Mouse (Mus musculus) brain, embryonic 18.5 days (tissue): Measurements from ENCODE around the gene Mif.
"Not testable (repeated sequence)": the region's sequence is repeated elsewhere in the genome, so short reads cannot be mapped to it uniquely, and the experiment has no call there.

Source experiments
- DNase-seq: peaks from one replicate; pipeline ENCODE4 v3.0.0-alpha.2; 2012; ENCODE audit warnings: low read depth, low spot score

Gene Mif

DNA sequence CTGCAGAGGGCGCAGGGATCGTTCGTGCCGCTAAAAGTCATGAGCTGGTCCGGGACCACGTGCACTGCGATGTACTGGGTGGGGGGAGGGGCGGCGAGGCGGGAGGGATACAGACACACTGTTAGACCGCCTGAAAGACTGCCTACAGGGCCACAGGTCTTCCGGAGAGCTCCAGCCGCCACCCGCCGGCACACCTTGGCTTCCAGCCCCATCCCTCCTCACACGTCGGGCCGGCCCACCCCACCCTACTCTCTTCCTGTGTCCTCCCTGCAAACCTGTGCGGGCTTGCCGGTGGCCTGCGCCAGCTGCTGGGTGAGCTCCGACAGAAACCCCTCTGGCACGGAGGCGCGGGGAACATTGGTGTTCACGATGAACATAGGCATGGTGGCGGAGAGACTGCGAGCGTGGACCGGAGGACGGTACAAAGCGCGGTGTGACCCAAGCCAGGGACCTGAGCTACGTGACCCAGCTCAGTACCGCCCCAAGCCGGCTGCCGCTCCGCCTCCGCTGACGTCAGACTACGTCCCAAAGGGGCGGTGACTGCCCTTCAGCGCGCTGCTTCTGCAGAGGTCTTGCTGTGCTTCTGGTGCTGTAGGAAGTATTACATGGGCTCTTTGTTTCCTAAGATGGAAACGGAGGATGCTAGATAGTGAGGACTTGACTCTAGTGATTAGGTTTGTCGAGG, at the start of gene Mif:
TSS of gene Mif (minus strand) at position 455 of the 685 bp plus-strand sequence.
- peak; percentile 78 for DNase-seq

DNA sequence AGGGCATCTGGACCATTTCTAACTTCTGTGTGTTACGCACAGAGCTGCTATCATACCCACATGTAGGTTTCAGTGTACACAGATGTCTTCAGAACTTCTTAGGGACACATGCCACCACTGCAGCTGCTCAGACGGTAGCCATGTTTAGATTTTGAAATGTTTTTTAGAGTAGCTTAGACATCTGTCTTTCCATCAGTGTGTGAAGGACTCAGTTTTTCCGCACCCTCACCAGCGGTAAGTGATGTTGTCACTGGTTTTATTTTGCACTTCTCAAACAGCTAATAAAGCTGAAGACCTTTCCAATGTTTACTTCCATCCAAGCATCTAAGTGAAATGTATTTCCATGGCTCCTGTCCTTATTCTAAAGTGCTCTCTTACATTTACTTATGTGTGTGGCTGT, 46.8 kb upstream of the Mif start:
- no peak for DNase-seq

DNA sequence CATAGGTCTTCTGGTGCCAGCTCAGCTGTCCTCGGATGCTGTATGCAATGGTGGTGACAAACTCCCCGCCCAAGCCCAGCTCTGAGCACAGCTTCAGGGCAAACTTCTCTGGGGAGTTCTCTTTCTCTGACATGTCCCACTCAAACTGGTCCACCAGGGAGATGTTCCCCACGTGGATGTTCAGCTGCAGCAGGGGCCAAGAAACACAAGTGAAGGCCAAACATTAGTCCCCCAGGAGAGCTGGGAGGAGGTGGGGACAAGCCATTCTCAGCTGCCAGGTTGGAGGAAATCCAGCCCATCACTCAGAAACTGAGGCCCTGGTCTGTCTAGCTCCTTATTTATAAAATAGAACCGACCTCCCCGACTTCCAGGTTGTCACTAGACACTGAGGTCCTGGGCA, 44.4 kb upstream of the Mif start:
- no peak for DNase-seq

DNA sequence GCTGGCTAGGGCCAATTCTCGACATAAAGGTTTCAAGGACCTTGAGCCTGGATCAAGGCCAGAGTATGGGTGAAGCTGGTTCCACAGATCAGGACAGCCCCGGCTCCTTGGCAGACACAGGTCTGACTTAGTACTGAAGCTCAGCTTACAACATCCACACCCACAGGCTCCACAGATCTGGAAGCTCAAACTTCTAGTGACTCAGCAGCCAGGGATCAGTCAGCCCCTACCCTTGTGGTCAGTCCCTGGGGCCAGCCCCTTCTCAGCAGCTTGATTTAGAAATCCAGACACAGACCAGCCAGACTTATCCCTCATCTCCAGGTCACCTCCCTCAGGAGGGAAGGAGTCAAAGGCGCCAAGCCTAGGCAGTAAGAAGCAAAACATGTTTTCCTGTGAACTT, 38.8 kb upstream of the Mif start:
- DNase-seq = no peak

DNA sequence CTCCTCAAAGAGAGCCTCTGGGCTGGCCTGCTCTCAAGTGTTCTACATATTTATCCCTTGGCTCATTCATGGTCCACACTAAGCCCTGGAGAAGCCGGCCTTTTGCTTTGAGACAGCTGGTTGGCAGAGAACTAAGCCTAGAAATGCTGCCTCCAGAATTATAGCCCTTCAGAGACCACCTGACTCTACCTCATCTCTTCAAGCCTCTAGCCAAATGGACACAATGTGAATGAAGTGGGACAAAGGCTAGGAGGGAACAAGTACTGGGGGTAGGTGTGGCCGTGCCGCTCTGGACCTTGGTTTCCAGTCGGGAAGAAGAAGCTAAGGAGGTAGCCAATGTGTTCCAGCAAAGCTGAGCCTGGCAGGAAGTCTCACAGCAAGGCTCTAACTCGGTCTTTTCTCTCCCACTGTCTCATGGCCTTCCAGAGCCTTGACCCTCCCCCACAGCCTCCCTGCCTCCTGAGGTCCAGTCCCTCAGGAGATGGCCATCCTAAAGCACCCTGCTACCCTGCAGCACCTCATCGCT, 38.1 kb upstream of the Mif start:
- no peak for DNase-seq

DNA sequence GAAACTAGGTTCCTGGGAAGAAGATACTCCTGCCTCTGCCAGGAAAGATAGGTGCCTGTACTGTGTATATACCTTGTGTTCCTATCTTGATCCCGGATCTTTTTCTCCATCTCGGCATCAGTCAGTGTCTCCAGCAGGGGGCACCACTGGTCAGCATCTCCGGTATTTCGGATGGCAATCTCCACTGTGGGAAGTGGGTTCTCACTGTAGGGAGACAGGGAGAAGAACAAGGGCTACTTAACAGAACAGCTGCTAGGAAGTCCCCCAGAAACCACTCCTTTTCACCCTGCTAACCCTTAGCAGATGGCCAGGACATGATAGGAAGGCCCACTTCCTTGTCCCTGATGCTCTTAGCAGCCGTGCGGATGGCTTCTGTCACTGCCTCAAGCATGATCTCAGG, 37.3 kb upstream of the Mif start:
- no peak for DNase-seq

DNA sequence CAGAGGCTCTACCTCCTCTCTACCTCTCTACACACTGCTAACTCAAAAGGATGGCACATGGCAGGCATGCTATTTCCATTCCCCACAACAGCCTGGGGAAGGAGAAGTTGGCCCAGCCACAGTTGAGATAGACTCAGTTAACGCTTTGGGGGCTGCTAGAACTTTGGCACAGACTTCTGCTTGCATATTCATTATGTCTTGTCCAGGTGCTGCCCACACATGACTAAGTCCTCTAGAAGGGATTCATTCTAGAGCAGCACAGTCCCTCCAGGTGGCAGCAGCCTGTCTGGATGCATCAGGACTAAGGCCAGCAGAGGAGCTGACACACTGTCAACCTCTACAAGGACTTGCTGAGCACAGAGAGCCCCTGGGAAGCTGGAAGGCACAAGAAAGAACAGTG, 36.2 kb upstream of the Mif start:
- no peak for DNase-seq

DNA sequence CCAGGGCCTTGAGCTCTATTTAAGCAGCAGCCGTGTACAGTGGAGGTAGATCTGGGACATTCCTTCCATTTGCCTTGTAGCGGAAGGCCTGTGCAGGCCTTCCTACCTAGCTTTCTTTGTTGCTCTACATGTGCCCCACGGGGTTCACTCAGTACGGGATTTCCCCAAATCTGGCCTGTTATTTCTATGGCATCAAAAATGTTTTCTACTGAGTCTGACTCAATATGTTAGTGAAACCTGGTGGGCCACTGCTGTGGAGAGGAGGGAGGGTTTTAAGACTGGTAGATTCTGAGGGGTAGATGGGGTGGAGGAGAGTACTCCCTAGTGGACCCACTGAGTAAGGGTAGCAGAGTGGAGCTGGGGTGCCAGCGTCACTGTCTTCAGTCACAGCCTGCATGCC, 35.7 kb upstream of the Mif start:
- DNase-seq = no peak

DNA sequence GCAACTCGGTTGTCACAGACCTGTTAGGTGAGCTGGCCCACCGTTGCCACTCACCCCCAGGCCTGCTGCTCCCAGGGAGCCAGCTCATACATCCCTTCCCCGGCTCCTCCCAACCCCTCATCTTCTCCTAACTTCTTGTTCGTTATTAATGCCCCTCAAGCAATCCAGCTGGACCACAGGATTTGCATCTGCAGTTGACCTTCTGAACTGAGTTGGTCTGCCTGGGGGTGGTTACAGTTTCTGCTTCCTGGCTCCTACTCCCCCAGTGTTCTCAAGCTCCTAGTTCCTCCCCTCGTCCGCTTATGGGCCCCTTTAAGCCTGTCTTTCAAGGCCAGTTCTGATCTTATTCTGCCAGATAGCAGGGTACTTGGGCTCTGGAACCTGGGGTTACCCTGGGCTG, 34.6 kb upstream of the Mif start:
- no peak for DNase-seq

DNA sequence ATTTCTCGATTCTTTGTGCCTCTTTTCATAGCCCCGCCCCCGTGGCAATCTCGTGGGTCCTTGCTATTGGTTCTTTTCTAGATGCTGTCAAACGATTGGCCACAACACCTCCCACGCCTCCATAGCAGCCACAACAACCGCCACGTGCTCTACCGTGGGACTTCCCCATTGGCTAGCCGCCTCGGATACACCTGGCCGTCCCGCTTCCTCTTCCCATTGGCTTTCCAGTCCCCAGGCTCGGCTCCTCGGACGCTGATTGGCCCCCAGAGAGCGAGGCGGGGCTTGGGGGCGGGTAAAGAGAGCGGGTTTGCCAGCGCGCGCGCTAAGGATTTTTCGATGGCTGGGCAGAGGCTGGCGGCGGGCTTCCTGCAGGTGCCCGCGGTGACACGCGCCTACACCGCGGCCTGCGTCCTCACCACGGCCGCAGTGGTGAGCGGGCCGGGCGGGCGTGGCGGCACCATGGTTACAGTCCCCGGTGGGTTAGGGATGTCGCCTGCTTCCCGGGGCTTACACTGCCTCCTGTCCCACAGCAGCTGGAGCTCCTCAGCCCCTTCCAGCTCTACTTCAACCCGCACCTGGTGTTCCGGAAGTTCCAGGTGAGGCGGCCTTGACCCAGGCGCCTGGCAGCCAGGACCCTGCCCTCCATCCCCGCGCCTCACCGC, 33.2 kb upstream of the Mif start, which contains the start of gene Derl3:
TSS of gene Derl3 (plus strand) at position 325 of the 662 bp plus-strand sequence.
- peak; percentile 96 for DNase-seq

DNA sequence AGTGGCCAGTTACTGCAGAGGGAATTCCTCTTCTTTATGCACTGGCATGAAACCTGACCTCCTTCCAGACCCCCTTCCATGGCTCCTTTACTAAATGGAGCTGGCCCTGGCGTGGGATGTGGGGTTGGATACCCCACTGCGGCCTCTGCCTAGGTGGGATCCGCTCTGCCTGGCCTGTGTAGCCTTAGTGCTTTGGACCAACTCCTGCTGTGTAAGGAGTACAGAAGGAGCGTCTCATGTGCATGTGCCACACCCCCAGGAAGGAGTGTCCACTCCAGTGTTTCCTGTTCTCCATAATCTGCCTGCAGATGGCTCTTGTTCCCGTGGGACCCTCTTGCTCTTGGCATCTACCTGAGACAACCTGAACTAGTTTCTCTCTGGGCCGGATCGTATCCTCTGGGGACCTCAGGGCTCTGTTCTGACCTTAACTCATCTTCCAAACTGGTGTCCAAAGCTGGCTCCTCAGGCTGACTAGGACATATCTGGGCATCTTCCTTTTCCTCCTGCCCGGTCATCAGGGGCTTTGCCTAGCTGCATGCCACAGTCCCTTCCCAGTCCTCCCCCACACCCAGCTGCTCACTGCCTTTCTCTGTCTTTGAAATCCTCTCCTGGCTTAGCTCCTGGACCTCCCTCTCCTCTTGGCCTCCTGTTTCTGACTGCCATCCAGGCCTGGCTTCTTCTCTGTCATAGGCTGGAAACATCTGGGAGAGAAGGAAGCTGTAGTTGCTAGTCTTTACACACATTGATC, 29.5 kb upstream of the Mif start:
- no peak for DNase-seq

DNA sequence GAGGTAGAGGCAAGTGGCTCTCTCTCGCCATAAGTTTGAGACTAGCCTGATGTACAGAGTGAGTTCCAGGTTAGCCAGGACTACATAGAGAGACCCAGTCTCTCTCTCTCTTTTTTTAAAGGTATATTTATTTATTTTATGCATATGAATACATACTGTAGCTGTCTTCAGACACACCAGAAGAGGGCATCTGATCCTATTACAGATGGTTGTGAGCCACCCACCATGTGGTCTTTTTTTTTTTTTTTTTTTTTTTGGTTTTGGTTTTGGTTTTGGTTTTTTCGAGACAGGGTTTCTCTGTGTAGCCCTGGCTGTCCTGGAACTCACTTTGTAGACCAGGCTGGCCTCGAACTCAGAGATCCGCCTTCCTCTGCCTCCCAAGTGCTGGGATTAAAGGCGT, 27.5 kb upstream of the Mif start:
- DNase-seq = not testable (repeated sequence)

DNA sequence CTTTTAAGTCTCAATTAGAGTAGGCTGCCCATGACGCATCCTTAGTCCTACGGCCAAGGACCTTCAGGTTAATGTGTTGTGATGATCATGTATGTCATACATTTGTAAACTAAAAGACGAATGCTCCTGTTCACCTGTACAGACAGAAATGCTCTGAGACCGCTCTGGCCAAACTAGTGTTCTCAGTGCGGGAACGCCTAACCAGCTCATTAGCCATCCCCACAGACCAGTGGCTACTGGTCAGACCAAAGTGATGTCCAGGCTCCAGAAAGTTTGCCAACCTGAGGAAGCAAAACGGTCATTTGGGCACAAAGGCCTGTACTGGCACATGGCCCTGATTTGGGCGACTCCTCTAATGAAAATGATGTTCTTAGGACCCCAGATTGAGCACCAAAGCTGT, 24.7 kb upstream of the Mif start:
- no peak for DNase-seq

DNA sequence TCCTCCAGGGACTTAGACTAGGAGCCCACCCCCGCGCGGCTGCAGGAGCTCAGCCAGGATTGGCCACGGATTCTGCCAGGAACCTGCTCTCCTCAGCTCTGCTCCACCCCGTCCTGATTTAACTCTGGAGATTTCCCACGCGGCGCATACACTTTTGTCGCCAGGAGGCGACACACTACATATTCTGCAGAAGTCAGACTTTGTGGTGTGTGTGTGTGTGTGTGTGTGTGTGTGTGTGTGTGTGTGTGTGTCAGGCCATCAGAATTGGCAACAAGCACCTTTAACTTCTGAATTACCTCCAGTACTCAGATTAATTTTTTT, 23.2 kb upstream of the Mif start:
- DNase-seq = no peak

DNA sequence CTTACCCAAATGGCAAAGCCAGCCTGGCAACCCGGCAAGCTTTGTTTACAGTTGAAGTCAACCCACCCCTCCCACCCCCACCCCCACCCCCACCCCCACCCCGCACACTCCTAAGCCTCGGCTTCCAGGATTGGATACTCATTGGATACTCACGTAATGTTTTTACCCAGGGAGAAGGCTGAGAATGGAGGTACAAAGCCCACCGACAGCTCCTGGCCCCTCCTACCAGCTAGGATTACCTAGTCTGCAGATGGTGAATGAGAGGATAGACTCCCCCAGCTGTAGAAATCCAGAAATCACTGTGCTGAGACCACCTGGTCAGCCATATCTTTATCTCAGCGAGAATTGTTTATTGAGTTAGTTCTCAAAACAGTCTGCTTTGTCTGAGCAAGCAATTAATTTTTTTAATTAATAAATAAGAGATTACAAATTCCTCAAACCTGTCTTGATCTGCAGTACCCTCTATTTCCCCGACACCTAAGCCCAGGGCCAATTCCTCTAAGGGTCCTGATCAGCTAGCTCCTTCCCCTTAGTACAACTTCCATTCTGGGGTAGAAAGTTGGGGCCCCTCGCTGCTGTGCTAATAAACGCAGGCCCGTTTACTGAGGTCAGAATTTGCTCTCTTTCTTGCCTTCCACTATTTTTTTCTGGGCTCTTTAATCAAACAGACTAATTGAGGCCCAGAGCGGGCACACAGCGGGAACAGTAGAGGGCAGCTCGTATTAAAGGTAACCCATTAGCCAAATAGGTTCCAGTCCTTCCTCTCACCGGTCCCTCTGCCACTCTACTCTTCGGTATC, 22.6 kb upstream of the Mif start:
- DNase-seq = no peak

DNA sequence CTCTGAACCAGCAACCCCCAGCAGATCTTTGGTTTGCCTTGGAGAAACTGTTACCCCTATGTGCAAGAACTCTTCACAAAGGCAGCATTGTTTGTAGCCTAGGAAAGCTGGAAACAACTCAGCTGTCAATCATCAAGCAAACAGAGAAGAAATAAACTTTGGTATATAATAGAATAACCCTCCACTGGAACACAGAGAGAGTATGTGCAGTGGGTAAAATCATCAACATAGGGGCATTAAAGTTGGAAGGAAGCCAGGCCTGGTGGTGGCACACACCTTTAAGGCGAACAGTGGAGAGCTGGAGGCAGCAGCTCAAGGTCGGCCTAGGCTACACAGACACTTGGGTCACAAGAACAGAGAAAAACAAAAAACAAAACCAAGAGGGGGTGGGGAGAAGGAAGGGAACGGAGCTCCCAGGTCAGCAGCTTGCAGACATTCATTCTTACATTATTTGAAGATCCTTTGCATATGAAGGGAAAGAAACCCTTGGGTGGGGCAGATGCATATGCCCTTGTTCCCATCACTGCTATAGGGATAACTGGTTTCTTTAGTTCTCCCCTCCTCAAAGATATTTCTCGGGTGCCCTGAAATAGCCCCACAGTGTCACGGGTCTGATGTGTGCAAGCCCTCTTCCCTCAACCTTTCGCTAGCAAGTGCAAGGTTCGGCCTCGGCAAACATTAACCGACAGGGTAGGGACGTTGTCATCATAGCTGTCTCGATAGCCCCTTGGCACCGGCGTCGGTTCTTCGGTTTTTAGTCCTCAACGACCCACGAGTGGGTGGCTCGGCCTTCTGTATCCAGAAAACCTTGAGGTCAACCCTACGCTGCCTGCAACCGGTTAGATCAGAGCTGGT, 21.8 kb upstream of the Mif start:
- DNase-seq = no peak

DNA sequence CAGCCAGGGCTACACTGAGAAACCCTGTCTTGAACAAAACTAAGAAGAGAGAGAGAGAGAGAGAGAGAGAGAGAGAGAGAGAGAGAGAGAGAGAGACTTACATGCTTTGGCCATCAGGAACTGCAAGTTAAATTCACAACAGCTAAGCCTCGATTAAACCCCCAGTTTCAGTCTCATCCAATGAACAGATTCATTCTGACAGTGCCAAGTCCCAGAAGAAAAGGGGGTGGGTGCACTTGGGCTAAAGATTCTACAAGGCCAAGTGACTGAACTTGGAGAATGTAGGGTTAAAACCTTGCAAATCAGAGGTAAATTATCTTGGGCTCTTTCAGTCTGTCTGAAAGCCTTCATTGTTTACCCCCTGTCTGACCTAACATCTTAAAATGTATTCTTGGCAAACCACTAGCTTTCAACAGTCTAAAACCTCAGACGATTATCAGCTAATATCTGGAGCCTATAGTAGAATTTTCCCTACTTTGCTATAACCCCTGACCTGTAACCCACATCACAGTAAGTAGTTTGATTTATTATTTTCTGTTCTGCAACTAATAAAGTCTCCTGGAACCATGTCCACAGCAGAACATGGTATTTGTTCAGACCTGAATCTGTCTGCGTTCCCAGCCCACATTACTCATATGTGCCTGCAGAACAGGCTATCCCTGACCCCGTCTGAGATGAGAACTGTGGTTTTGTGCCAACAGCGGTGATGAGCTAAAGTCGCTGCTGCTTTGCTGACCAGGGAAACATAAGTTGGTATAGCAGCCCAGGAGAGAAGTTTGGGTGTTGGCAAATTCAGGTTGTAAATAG, 20.9 kb upstream of the Mif start:
- no peak for DNase-seq

DNA sequence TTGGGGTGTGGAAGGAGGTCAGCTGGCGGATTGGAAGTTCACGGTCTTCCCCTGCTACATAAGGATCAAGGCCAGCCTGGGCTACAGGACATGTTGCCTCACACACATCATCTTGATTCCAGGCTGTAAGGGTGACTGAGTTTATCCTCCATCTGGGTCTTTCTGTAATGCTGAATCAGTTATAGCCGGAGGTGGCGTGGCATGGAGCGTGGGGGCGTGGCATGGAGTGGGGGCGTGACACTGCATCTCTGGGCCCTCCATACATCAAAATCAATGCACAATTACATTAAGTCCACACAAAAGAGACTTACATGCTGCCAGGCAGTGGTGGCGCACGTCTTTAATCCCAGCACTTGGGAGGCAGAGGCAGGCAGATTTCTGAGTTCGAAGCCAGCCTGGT, 20.3 kb upstream of the Mif start:
- no peak for DNase-seq

DNA sequence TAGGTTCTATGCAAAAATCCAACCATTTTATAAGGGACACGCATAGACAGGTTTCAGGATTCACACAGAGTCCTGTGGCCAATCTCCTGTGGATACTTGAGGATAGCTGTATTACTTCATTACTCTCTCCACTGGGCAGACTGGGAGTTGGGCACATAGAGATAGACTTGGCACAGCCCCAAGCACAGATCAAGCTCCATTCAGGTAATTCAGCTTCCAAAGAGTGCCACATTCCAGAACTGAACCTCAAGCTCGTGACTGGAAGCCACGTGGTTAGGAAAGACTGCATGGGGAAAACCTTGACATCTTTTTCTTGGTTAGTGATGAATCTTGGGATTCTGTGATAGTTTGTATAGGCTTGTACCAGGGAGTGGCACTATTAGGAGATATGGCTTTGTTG, 18.8 kb upstream of the Mif start:
- no peak for DNase-seq

DNA sequence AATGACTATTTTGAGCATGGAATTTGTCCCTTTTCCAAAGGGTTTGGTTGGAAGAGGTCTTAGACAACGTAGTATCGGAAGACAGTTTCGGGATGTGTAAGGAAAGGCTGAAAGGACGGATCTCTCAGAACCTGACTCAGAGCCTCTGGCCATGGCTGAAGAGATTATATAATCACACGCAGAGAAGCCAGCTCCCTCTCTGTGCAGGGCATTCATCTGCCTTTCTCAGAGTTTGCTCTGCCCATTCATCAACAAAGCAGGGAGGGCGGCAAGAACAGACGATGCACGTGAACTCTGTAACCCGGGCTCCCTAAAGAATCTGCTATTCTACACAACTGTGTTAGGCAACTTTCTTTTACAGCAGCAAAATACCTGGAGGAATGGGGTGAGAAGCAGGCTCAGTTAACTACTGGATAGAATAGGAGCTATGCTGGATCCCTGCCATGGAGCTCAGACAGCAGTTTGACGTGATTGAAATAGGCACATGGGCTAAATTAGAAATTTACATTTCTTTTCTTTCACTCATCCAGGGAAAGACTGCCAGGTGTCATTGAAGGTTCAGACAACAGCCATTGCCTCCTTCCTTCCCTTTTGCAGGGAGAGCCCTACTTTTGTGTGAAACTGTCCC, 13.6 kb upstream of the Mif start:
- DNase-seq = no peak
